8 mouse cellular contexts compared by ENCODE assay signal in the genomic region with DNA sequence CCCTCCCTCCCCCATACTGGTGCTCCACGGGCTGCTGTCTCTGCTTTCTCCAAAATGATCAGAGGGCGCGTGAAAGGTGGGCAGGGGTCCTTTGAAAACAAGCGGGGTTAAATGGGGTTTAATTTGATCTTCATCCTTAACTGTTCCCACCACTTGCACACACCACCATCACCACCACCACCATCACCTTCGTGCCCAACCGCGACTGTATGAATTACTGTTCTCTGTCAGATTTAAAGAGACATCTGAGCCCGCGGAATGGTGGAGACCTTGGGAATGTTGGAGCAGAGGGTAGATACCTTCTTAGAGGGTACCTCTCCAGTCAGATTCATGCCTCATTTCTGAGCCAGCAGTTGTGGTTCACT. TPM values are rescaled to one million over a fixed set of nuclear protein-coding genes. Genes with fewer than 3 reads are reported as not detected.
A peak's percentile ranks its signal among the peaks of the same experiment; 100 is the strongest.
DNase-seq lines count a peak whose midpoint lies in the region; ATAC-seq and TF ChIP-seq lines count a peak whose summit lies in the region.

No protein-coding gene starts in this region.

- H3K36me3 ChIP-seq in embryonic facial prominence, embryonic 14.5 days (ENCODE audit: control insufficient read depth, insufficient read depth, low read length) = no peaks in the 10 kb centered on the region
- no peaks in the 10 kb centered on the region for H3K36me3 ChIP-seq in hindbrain, embryonic 14.5 days (replicated peaks; ENCODE audit: control insufficient read depth, insufficient read depth)
- H3K36me3 ChIP-seq in midbrain, embryonic 15.5 days (replicated peaks) = no peaks in the 10 kb centered on the region

- peak overlapping the region; percentile 88 for H3K4me3 ChIP-seq in left cerebral cortex, adult 2 months
- H3K4me3 ChIP-seq in embryonic facial prominence, embryonic 14.5 days (ENCODE audit: low read depth, low read length) = peak overlapping the region; percentile 64
- H3K4me3 ChIP-seq in hindbrain, embryonic 14.5 days (replicated peaks; ENCODE audit: low read length) = peak overlapping the region; percentile 45
- H3K4me3 ChIP-seq in midbrain, embryonic 15.5 days = peak overlapping the region; percentile 57

- peak overlapping the region; percentile 95 for H3K4me2 ChIP-seq in embryonic facial prominence, embryonic 14.5 days (ENCODE audit: low read depth, low read length)
- peak overlapping the region; percentile 91 for H3K4me2 ChIP-seq in hindbrain, embryonic 14.5 days (replicated peaks)
- H3K4me2 ChIP-seq in midbrain, embryonic 15.5 days = peak overlapping the region; percentile 78

- peaks cover 4% of the 10 kb centered on the region; the same call in 1 of the 2 replicates for H3K4me1 ChIP-seq in embryonic facial prominence, embryonic 14.5 days (ENCODE audit: control insufficient read depth, insufficient read depth, low read length)
- H3K4me1 ChIP-seq in hindbrain, embryonic 14.5 days (replicated peaks; ENCODE audit: control insufficient read depth, insufficient read depth, low read length) = peaks cover 14% of the 10 kb centered on the region
- H3K4me1 ChIP-seq in midbrain, embryonic 15.5 days = peaks cover 7% of the 10 kb centered on the region; the same call in 1 of the 2 replicates

- peak in 1 of 2 experiments; percentile 22 for DNase-seq in left cerebral cortex, adult 2 months (ENCODE audit: extremely low spot score in 1 of 2, low spot score in 2 of 2)
- no peak for DNase-seq in left cerebral cortex, adult 18-20 months (ENCODE audit: low spot score in 2 of 2)
- no peak for DNase-seq in embryonic facial prominence, embryonic 14.5 days (ENCODE audit: low spot score)
- DNase-seq in hindbrain, embryonic 14.5 days (ENCODE audit: low spot score) = no peak
- DNase-seq in urinary bladder, postnatal 10 days (ENCODE audit: low spot score) = no peak
- DNase-seq in gastrocnemius, postnatal 4 days (ENCODE audit: low spot score in 2 of 2) = no peak
- no peak for DNase-seq in T-cell, adult 2 months (ENCODE audit: low spot score)

- peaks cover 18% of the 10 kb centered on the region for H3K27me3 ChIP-seq in embryonic facial prominence, embryonic 14.5 days (replicated peaks; ENCODE audit: control insufficient read depth, insufficient read depth, low read length)
- 0 out of 2 replicates have a peak, but pooled peaks cover 3% of the 10 kb centered on the region for H3K27me3 ChIP-seq in hindbrain, embryonic 14.5 days (ENCODE audit: control insufficient read depth, insufficient read depth, low read length)
- no peaks in the 10 kb centered on the region for H3K27me3 ChIP-seq in midbrain, embryonic 15.5 days (replicated peaks)

- 18% methylated on average over 8 of the region's 9 CpGs for WGBS in embryonic facial prominence, embryonic 14.5 days
- WGBS in hindbrain, embryonic 14.5 days = 9% methylated on average over 9 of the region's 9 CpGs
- 8% methylated on average over 9 of the region's 9 CpGs for WGBS in midbrain, embryonic 15.5 days

- TF ChIP-seq CTCF in left cerebral cortex, adult 2 months (IDR thresholded peaks at IDR 0.05) = no peak

- ATAC-seq in embryonic facial prominence, embryonic 14.5 days (ENCODE audit: low read depth) = no peak
- no peak; the same call in 1 of the 2 replicates for ATAC-seq in hindbrain, embryonic 14.5 days (ENCODE audit: low FRiP score)
- ATAC-seq in midbrain, embryonic 15.5 days (replicated peaks) = peak; percentile 59

- intact Hi-C loops in left cerebral cortex, adult 2 months (cut with DNase I) = loop anchor here (1.0 to 5.0 kb wide), 2 partner anchors 52 to 128 kb away; a partner anchor contains a TSS

- H3K9me3 ChIP-seq in embryonic facial prominence, embryonic 14.5 days (ENCODE audit: control insufficient read depth, low read length) = no peaks in the 10 kb centered on the region
- H3K9me3 ChIP-seq in hindbrain, embryonic 14.5 days (ENCODE audit: control insufficient read depth, low read length) = 0 out of 2 replicates have a peak, but pooled peaks cover 10% of the 10 kb centered on the region
- no peaks in the 10 kb centered on the region for H3K9me3 ChIP-seq in midbrain, embryonic 15.5 days

- peak overlapping the region; percentile 90 for H3K27ac ChIP-seq in left cerebral cortex, adult 2 months
- no peak overlapping the region for H3K27ac ChIP-seq in embryonic facial prominence, embryonic 14.5 days (replicated peaks; ENCODE audit: low read depth, low read length)
- peak overlapping the region; percentile 58 for H3K27ac ChIP-seq in hindbrain, embryonic 14.5 days
- peak overlapping the region; percentile 72 for H3K27ac ChIP-seq in midbrain, embryonic 15.5 days

- H3K9ac ChIP-seq in embryonic facial prominence, embryonic 14.5 days (ENCODE audit: low read depth, low read length) = peak overlapping the region; percentile 58
- H3K9ac ChIP-seq in hindbrain, embryonic 14.5 days = peak overlapping the region; percentile 74
- peak overlapping the region; percentile 66 for H3K9ac ChIP-seq in midbrain, embryonic 15.5 days

RNA-seq across cellular contexts. Expression of a gene that starts 0.6 kb away (rescaled TPM):
- total RNA-seq in left cerebral cortex, adult 2 months (2021) = 100 to 1,000 TPM; 111 to 112 TPM
- total RNA-seq in left cerebral cortex, adult 18-20 months (2021) = 100 to 1,000 TPM in 1 of 2 experiments, 10 to 100 TPM in 1; 99.8 to 102 TPM
- 1.2 and 2.5 TPM in 2 replicates for polyA plus RNA-seq in embryonic facial prominence, embryonic 14.5 days (2014; fragmentation: Nextera tagmentation; extraction: Ambion mirVana)
- polyA plus RNA-seq in hindbrain, embryonic 14.5 days (2014; fragmentation: Nextera tagmentation; extraction: Ambion mirVana) = 27.8 and 34.4 TPM in 2 replicates
- 37.9 and 40.3 TPM in 2 replicates for polyA plus RNA-seq in midbrain, embryonic 15.5 days (2015; fragmentation: Nextera tagmentation; extraction: Ambion mirVana)
- total RNA-seq in gastrocnemius, postnatal 4 days (2021) = under 1 TPM; 0.65 to 0.69 TPM

Comparison
In these comparisons a context has a peak if more than half of its experiments do, and no peak if none do; other contexts are left out.
1. RNA of a gene that starts 0.6 kb away (total RNA-seq): 111 to 112 TPM in left cerebral cortex, adult 2 months and 99.8 to 102 TPM in left cerebral cortex, adult 18-20 months; 0.65 to 0.69 TPM in gastrocnemius, postnatal 4 days; every median in the first group is over 10 times any median in the second.
2. Peak in every context shown above with its lines, with median percentiles within 50 percentile points of each other: H3K4me3 ChIP-seq, H3K4me2 ChIP-seq and H3K9ac ChIP-seq.